In genomic region chr5:31294964-31295605, GRCm38 (mm10) we compare ENCODE assay signal across 8 mouse cellular contexts. TPM values are rescaled to one million over a fixed set of nuclear protein-coding genes. Genes with fewer than 3 reads are reported as not detected.
DNase-seq lines count a peak whose midpoint lies in the region; ATAC-seq and TF ChIP-seq lines count a peak whose summit lies in the region.

No protein-coding gene starts in this region.

- no peaks in the 10 kb centered on the region for H3K27me3 ChIP-seq in heart, embryonic 10.5 days (ENCODE audit: insufficient read depth, poor library complexity, severe bottlenecking)
- H3K27me3 ChIP-seq in E14TG2a.4 (ENCODE audit: insufficient read depth, low read length) = peaks cover 46% of the 10 kb centered on the region
- H3K27me3 ChIP-seq in intestine, embryonic 14.5 days (replicated peaks; ENCODE audit: control insufficient read depth, insufficient read depth, low read length) = no peaks in the 10 kb centered on the region

- peak overlapping the region; percentile 91 for H3K4me2 ChIP-seq in intestine, embryonic 14.5 days (ENCODE audit: low read length)

- ATAC-seq in intestine, embryonic 14.5 days (replicated peaks; ENCODE audit: low FRiP score, low TSS enrichment, low read depth) = peak; percentile 46; the same call in 1 of the 2 replicates

- peak overlapping the region; percentile 84 for H3K9ac ChIP-seq in intestine, embryonic 14.5 days (ENCODE audit: low read length)

- H3K4me1 ChIP-seq in heart, embryonic 10.5 days = peaks cover 35% of the 10 kb centered on the region
- peaks cover 28% of the 10 kb centered on the region for H3K4me1 ChIP-seq in E14TG2a.4 (replicated peaks; ENCODE audit: low read depth, low read length)
- H3K4me1 ChIP-seq in cortical plate, adult 2 months (ENCODE audit: control insufficient read depth, insufficient read depth, low read length) = peaks cover 3% of the 10 kb centered on the region; the same call in 1 of the 2 replicates
- peaks cover 14% of the 10 kb centered on the region for H3K4me1 ChIP-seq in intestine, embryonic 14.5 days (replicated peaks; ENCODE audit: control insufficient read depth, insufficient read depth, low read length)

- H3K36me3 ChIP-seq in heart, embryonic 10.5 days = peaks cover 15% of the 10 kb centered on the region
- peaks cover 12% of the 10 kb centered on the region for H3K36me3 ChIP-seq in E14TG2a.4 (ENCODE audit: insufficient read depth, low read length)
- H3K36me3 ChIP-seq in intestine, embryonic 14.5 days (ENCODE audit: control insufficient read depth, insufficient read depth, low read length) = peaks cover 25% of the 10 kb centered on the region

- no peak for TF ChIP-seq POLR2A in cortical plate, adult 2 months (IDR thresholded peaks at IDR 0.05; ENCODE audit: extremely low read depth, insufficient read depth, low read length)

- TF ChIP-seq CTCF in E14TG2a.4 (conservative IDR thresholded peaks at IDR 0.05; ENCODE audit: low read length) = no peak
- no peak for TF ChIP-seq CTCF in cortical plate, adult 2 months (IDR thresholded peaks at IDR 0.05; ENCODE audit: extremely low read depth, insufficient read depth, low read length)

- no peaks in the 10 kb centered on the region for H3K9me3 ChIP-seq in heart, embryonic 10.5 days
- H3K9me3 ChIP-seq in E14TG2a.4 (ENCODE audit: low read length) = no peaks in the 10 kb centered on the region
- H3K9me3 ChIP-seq in intestine, embryonic 14.5 days (ENCODE audit: control insufficient read depth, low read length) = no peaks in the 10 kb centered on the region

- peak; percentile 77 for DNase-seq in heart, embryonic 10.5 days (ENCODE audit: low spot score)
- no peak for DNase-seq in heart, postnatal 36 days
- DNase-seq in intestine, embryonic 14.5 days (ENCODE audit: low spot score) = peak; percentile 64
- DNase-seq in naive thymus-derived CD4-positive, alpha-beta T cell, adult 2 months (ENCODE audit: low read depth) = peak; percentile 20
- no peak for DNase-seq in thymus, postnatal 25 days
- no peak for DNase-seq in spleen, postnatal 14 days (ENCODE audit: low spot score in 2 of 2)

- H3K27ac ChIP-seq in heart, embryonic 10.5 days = peak overlapping the region; percentile 92
- peak overlapping the region; percentile 82 for H3K27ac ChIP-seq in cortical plate, adult 2 months (ENCODE audit: insufficient read depth, low read length)
- H3K27ac ChIP-seq in intestine, embryonic 14.5 days (ENCODE audit: low read depth) = 0 out of 2 replicates have a peak overlapping the region, but pooled peaks have one; percentile 33

- intact Hi-C loops in heart, postnatal 36 days (cut with DNase I) = loop anchor here (5.0 to 10.0 kb wide), 3 partner anchors 73 to 240 kb away; partner anchors contain the start of genes Cad, Eif2b4, Ppm1g and Snx17

- peak overlapping the region; percentile 85 for H3K4me3 ChIP-seq in heart, embryonic 10.5 days
- H3K4me3 ChIP-seq in E14TG2a.4 (replicated peaks; ENCODE audit: low read length) = peak overlapping the region; percentile 88
- H3K4me3 ChIP-seq in cortical plate, adult 2 months (ENCODE audit: insufficient read depth, low read length) = peak overlapping the region; percentile 84
- H3K4me3 ChIP-seq in intestine, embryonic 14.5 days (ENCODE audit: low read depth, low read length) = peak overlapping the region; percentile 90

- 3% methylated on average over 29 of the region's 29 CpGs for WGBS in heart, embryonic 10.5 days
- 5% methylated on average over 25 of the region's 29 CpGs for WGBS in intestine, embryonic 14.5 days

RNA-seq across cellular contexts. Expression of gene Fndc4, which starts 0.8 kb away (rescaled TPM):
- 30.2 and 51.9 TPM in 2 replicates for polyA plus RNA-seq in heart, embryonic 10.5 days (2016; fragmentation: Nextera tagmentation; extraction: Ambion mirVana)
- total RNA-seq in heart, postnatal 36 days (2021) = 1 to 10 TPM; 1.6 to 3.7 TPM
- 172 and 184 TPM in 2 replicates for polyA plus RNA-seq in cortical plate, adult 2 months (2012; rRNA removed)
- polyA plus RNA-seq in intestine, embryonic 14.5 days (2014; fragmentation: Nextera tagmentation; extraction: Ambion mirVana) = 39.9 and 41.9 TPM in 2 replicates

RNA-seq across cellular contexts. Expression of gene Gckr, which starts 2.2 kb away (rescaled TPM):
- 0.15 and 0.63 TPM in 2 replicates for polyA plus RNA-seq in heart, embryonic 10.5 days (2016; fragmentation: Nextera tagmentation; extraction: Ambion mirVana)
- total RNA-seq in heart, postnatal 36 days (2021) = not detected
- 0.53 and 0.98 TPM in 2 replicates for polyA plus RNA-seq in cortical plate, adult 2 months (2012; rRNA removed)
- 0.42 and 0.60 TPM in 2 replicates for polyA plus RNA-seq in intestine, embryonic 14.5 days (2014; fragmentation: Nextera tagmentation; extraction: Ambion mirVana)

RNA-seq across cellular contexts. Expression of gene Ift172, which starts 4.2 kb away (rescaled TPM):
- polyA plus RNA-seq in heart, embryonic 10.5 days (2016; fragmentation: Nextera tagmentation; extraction: Ambion mirVana) = 28.6 and 31.1 TPM in 2 replicates
- 10 to 100 TPM; 36.8 to 43.6 TPM for total RNA-seq in heart, postnatal 36 days (2021)
- 75.1 and 80.4 TPM in 2 replicates for polyA plus RNA-seq in cortical plate, adult 2 months (2012; rRNA removed)
- polyA plus RNA-seq in intestine, embryonic 14.5 days (2014; fragmentation: Nextera tagmentation; extraction: Ambion mirVana) = 29.5 and 30.6 TPM in 2 replicates

RNA-seq across cellular contexts. Expression of gene Krtcap3, which starts 43.6 kb away (rescaled TPM):
- polyA plus RNA-seq in heart, embryonic 10.5 days (2016; fragmentation: Nextera tagmentation; extraction: Ambion mirVana) = 10.2 and 13.1 TPM in 2 replicates
- 1 to 10 TPM; 1.7 to 2.7 TPM for total RNA-seq in heart, postnatal 36 days (2021)
- 3.9 and 4.0 TPM in 2 replicates for polyA plus RNA-seq in cortical plate, adult 2 months (2012; rRNA removed)
- polyA plus RNA-seq in intestine, embryonic 14.5 days (2014; fragmentation: Nextera tagmentation; extraction: Ambion mirVana) = 59.4 and 71.9 TPM in 2 replicates

RNA-seq across cellular contexts. Expression of gene Gm9970, which starts 54.1 kb away (rescaled TPM):
- polyA plus RNA-seq in heart, embryonic 10.5 days (2016; fragmentation: Nextera tagmentation; extraction: Ambion mirVana) = 0.28 TPM in 1 of 2 replicates, not detected in the other
- total RNA-seq in heart, postnatal 36 days (2021) = not detected
- polyA plus RNA-seq in cortical plate, adult 2 months (2012; rRNA removed) = not detected in 2 replicates
- polyA plus RNA-seq in intestine, embryonic 14.5 days (2014; fragmentation: Nextera tagmentation; extraction: Ambion mirVana) = 0.48 and 0.60 TPM in 2 replicates

Comparison
In these comparisons a context has a peak if more than half of its experiments do, and no peak if none do; other contexts are left out.
1. DNase-seq: peak in heart, embryonic 10.5 days (single experiment), intestine, embryonic 14.5 days (single experiment) and naive thymus-derived CD4-positive, alpha-beta T cell, adult 2 months (single experiment); none in heart, postnatal 36 days (0 of 2), thymus, postnatal 25 days (single experiment) and spleen, postnatal 14 days (0 of 2).
2. H3K27ac ChIP-seq: peak in every context shown above with its lines; median percentile 92 in heart, embryonic 10.5 days; 82 in cortical plate, adult 2 months; 33 in intestine, embryonic 14.5 days.
3. Peak in every context shown above with its lines, with median percentiles within 50 percentile points of each other: H3K4me3 ChIP-seq.